Mouse (Mus musculus) left cerebral cortex, adult 8-10 months (tissue): ENCODE measurements at regions not wholly inside any gene's neighbourhood (a gene's known extent, or its start where the extent isn't known, plus 50 kb on each side); places are given as distances from the start of the nearest gene placed in this dataset.
"Not testable (repeated sequence)": the region's sequence is repeated elsewhere in the genome, so short reads cannot be mapped to it uniquely, and the experiment has no call there.

ENCODE experiments used
- DNase-seq, 2 experiments: peaks; one replicate each; pipeline ENCODE4 v3.0.0; 2022; ENCODE audit warnings: low spot score in 2 of 2

- DNase-seq, result no peak
Observed at GRCm38 (mm10) chr11:24925135-24925534, 847.3 kb downstream of the Bcl11a start.

DNA sequence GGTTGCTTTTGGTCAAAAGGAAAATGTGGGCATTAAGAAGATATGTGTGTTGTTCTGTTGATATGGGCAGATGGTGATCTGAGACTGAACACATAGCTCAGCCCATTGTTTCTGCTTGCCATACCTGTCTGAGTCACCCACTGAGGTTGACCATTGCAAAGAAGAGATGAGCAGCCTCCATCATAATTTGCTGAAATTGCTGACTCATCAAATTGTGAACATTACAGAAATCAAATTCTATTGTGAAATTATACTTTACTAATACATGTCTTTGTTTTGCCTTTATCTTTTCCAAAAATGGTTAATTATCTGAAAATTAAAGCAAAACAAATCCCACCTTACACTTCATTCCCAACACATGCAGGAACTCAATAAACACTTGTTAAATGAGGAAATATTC is 865.8 kb downstream of the Bcl11a start:
- no peak for DNase-seq

DNA sequence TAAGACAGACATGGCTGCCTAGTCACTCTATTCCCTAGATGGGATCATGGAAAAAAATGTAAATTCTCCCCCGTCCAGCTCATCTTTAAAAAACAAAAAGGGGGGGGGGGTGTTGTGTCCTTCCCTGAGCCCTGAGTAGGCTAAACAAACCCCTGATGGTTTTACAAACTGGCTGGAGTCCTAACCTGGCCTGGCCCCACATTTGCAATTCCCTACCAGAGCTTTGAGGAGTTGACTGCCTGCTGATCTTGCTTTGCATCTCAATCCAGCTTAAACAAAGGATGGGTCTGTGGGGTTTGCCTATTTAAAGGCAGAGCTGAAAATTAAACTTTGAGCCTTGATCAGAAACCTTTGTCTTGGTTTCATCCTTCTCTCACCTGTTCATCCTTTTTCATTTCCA is 873.3 kb downstream of the Bcl11a start:
- DNase-seq, result no peak

DNA sequence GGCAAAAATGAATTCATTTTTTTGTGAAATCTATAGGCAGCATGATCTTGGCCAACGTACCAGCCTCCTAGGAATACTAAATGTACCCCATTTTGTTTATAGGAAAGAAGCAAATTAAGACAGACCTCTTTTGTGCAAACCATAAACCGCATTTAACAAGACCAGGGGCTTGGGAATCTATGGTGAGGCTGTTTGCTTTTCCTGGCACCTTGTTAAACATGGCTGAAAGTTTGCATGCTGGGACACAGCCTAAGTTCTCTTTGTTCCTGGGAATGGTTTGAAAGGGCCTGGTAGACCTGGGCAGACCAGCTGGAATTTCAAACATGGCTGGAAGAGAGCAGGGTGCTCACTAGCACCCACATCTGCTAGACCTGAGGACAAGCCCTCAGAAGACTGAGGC is 894.5 kb downstream of the Bcl11a start:
- DNase-seq, result no peak

- DNase-seq, result no peak
Observed at GRCm38 (mm10) chr11:24980193-24980665, 902.4 kb downstream of the Bcl11a start.

GRCm38 (mm10) chr11:24983060-24983629 is 905.3 kb downstream of the Bcl11a start:
- no peak for DNase-seq

DNA sequence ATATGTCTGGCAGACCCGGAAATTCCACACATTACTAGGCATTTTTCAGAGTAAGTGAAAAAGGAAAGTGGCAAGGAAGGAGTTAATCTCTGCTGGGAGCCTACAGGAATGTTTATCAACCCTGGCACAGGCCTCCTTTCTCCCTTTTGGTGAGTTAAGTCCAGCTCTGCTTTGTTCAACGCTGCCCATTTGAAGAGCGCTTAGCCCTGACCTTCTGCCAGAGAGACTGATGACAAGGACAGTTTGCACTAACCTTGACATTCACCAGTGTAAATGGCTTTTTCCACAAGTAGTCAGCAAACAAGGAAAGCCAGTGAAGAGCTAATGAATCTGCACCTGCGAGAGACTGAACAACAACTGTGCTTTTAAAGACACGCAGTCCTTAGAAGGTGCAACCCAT is 927.6 kb downstream of the Bcl11a start:
- DNase-seq, result no peak

- no peak for DNase-seq
Observed at GRCm38 (mm10) chr11:25026786-25027185, 948.9 kb downstream of the Bcl11a start.

DNA sequence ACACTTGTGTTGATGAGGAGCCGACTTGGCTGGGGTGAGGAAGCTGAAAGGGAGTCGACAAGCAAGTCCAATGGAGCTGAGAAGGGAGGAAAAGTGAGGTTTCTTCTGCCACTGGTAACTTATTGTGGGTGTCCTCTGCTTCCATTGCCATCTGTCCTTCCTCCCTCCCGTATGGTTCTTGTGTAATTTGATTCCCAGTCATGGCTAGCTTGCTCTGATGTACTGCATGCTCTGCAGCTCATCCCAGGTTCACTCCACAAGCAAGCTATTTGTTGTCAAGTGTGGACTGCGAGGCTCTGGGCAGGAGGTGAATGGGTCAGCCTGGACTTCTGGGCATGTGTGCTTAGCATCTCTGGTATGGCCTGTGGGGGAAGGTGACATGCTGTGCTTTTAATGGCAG is 963.1 kb downstream of the Bcl11a start:
- DNase-seq, result peak in 1 of 2 experiments; percentile 33

DNA sequence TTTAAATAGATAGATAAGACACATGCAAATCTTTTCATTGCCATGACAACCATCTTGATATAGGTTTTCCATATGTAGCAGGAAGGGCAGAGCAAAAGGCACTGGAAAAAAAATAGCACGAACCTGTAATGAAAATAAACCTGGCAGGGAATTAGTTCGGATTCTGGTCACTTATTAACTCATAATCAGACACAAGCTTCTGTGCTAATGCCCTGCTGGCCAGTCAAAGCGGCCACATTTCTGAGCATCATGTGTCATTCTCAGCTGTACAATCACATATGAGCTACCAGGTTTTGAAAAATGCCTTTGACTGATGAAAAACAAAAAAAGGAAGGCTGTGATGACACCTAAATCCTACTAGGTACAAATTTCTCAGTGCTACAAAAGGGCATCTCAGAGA is 964.9 kb downstream of the Bcl11a start:
- DNase-seq, result no peak

DNA sequence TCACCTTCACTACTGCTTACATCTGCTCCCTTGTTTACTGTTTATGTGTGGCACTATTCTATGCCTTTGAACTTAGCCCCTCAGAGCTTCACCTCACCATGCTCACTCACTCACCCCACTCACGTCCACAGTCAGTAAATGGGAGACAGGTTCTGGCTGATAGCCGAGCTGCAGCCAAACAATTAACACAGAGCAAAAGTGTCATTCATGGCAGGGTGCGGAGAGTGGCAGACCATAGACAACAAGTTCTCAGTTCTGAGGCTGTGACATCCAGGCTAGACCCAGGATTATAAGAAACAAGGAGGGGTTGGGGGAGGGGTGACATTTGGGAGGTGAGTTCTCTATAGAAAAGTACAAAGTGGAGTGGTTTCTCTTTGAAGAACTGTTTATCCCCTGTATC is 967.5 kb downstream of the Bcl11a start:
- no peak for DNase-seq

DNA sequence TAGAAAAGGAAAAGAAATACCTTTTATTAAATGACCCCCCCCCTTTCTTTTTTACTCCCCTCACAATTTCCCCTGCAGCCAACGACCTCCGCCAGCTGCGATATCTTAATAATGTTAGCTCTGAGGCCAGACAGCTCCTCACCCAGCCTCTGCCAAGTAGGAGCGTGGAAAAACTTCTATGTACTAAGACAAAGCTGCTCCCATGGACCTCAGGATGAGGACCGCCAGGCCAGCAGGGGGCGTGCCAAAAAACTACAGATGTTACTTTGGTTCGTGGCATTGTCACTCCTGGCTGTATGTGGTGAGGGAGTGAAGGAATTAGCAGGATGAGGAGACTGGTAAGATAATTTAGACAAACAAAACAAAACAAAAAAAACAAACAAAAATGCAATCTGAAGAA is 968.1 kb downstream of the Bcl11a start:
- DNase-seq, result no peak

- DNase-seq, result no peak
Observed at GRCm38 (mm10) chr11:25055698-25056097, 977.8 kb downstream of the Bcl11a start.

GRCm38 (mm10) chr11:25057093-25057521 is 979.3 kb downstream of the Bcl11a start:
- DNase-seq, result no peak

DNA sequence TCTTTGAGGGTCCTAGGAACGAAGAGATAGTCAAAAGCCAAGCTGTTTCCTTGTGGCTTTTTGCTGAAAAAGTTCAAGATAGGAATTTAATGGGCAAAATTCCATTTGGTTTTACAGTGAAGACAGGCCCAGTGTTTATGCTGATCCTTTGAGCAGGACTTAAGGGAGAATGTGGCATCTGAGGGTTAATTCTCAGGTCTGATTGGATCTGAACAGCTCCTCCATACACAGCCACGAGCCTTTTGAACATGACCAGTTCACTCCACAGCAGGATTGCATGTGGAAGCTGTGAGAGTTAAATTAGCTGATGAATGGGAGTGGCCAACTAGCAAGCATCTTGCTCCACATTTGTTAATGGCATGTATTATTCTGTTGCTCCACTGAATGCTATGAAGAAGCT is 979.7 kb downstream of the Bcl11a start:
- no peak for DNase-seq

DNA sequence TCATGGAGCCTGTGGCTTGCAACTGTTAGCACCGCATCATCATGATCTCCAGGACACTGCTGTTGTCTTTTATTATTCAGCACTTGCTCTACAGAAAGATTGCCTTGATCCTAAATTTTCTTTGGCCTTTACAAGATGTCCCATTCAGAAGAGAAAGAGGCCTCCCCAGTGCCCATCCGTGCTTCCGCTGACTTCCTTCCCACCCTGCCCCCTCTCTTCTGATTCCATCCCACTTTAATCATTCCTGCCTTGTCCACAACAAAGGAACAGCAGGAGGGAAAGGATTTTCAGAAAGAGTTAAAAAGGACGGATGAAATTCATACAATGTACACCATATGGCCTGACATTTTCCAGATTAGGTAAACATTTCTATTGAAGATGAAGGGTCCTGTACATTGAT is 985.2 kb downstream of the Bcl11a start:
- no peak for DNase-seq

- no peak for DNase-seq
Observed at GRCm38 (mm10) chr11:25063978-25064377, 986.1 kb downstream of the Bcl11a start.

- DNase-seq, result not testable (repeated sequence)
Observed at GRCm38 (mm10) chr11:25099976-25100375, 1022.1 kb downstream of the Bcl11a start.

GRCm38 (mm10) chr11:25104432-25104831 is 1026.6 kb downstream of the Bcl11a start:
- no peak for DNase-seq

DNA sequence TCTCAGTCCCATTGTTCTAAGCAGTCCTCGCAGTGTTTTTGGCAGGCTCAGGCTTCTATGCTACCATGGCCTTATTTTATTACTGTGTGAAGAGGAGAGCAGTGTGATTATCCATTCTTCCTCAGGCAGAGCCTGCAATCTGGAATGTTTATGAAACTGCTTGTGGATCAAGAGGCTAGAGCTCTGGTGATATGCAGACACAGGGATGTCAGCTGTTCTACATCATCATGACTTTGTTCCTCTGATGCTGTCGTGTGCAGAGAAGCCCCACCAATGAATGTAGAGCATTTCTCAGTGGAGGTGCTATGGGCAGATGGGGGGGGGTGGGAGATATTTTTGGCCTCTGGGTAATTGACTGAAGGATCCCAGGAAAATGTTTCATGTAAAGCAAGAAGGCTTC is 1046.6 kb downstream of the Bcl11a start:
- no peak for DNase-seq

- no peak for DNase-seq
Observed at GRCm38 (mm10) chr11:25142226-25142625, 1064.4 kb downstream of the Bcl11a start.

- no peak for DNase-seq
Observed at GRCm38 (mm10) chr11:25142833-25143232, 1065.0 kb downstream of the Bcl11a start.

GRCm38 (mm10) chr11:25147287-25147686 is 1063.3 kb downstream of the 5730522E02Rik start:
- DNase-seq, result peak in 1 of 2 experiments; percentile 12

GRCm38 (mm10) chr11:25156705-25157104 is 1053.9 kb downstream of the 5730522E02Rik start:
- DNase-seq, result no peak
